Mouse (Mus musculus): ENCODE data around the gene Cpn2.

DNA sequence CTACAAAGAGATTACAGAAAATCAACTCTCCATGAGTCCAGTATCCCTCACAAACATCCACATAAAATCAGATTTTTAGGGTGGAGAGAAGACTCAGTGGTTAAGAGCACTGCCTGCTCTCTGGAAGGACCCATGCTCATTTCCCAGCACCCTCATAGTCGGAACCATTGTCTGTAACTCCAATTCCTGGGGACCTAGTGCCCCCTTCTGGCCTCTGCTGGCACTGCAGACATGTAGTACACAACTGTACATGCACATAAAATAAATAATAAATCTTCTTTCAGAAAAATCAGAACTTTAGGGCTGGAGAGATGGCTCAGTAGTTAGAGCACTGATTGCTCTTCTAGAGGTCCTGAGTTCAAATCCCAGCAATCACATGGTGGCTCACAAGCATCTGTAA is 58.0 kb downstream of the Cpn2 start:
- TF ChIP-seq CTCF (IDR thresholded peaks at IDR 0.05) (peak; percentile 56), POLR2A (IDR thresholded peaks at IDR 0.05; ENCODE audit: insufficient read depth, low read depth, low read length) (no peak)
